Mouse (Mus musculus): ENCODE measurements at regions not wholly inside any gene's neighbourhood (a gene's known extent, or its start where the extent isn't known, plus 50 kb on each side); places are given as distances from the start of the nearest gene placed in this dataset.

DNA sequence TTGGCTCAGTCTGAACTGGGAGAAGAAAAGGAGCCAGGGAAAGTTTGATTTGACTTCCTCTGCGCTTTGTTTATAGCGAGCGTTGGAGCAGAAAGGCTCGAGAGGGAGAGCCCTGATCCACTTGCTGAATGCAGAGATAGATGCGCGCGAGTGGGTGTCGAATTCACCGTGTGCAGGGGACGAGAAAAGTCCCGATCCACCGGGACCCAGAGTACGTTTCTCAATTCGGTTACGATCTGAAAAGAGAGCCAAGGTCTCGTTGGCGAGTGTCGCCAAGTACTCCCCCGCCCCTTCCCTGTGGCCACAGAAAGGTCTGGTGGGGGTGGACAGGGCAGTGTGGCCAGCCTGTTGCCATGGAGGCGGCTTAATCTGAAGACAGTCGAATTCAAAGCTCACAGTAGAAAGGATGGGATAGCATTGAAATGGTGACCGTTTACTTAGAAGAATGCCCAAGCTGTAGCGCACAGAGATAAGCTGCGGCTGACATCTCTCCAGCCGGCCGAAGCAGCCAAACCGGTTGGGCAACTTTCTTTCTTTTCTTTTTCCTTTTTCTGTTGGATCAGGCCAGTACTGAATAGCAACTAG lies 139.5 kb upstream of the Zfp217 start:
- TF ChIP-seq EP300 (IDR thresholded peaks at IDR 0.05) (no peak), CTCF (IDR thresholded peaks at IDR 0.05) (no peak)
